Mouse (Mus musculus) megakaryocyte-erythroid progenitor cell, adult 5 weeks (primary cell): ENCODE data around the gene Nfe2l2. TPM values are rescaled to one million over a fixed set of nuclear protein-coding genes. Genes with fewer than 3 reads are reported as not detected.

Source experiments
- polyA plus RNA-seq: library from polyadenylated mRNA; stranded (reverse); fragments of >175 nt; gene quantifications from 2 replicates; pipeline ENCODE4 v1.2.3, GENCODE M21; 2012

Gene Nfe2l2
- polyA plus RNA-seq = 23.9 and 25.5 TPM in 2 replicates

GRCm38 (mm10) chr2:75704234-75705161, at the start of gene Nfe2l2:
Nfe2l2 (minus strand) TSS chr2:75704641.

GRCm38 (mm10) chr2:75658727-75659628, 45.5 kb downstream of the Nfe2l2 start, which contains the start of gene Hnrnpa3:
Hnrnpa3 (plus strand) TSS chr2:75659261.

Other genes with a start within 250 kb of the Nfe2l2 start
- gene Hnrnpa3, start 45.4 kb downstream of the Nfe2l2 start, polyA plus RNA-seq = 249 and 409 TPM in 2 replicates
- gene Agps, start 127.5 kb upstream of the Nfe2l2 start, polyA plus RNA-seq = 10.8 and 14.7 TPM in 2 replicates
- gene Ttc30b, start 233.9 kb upstream of the Nfe2l2 start, polyA plus RNA-seq = 0.53 and 0.73 TPM in 2 replicates